Mouse (Mus musculus) c-Kit-negative CD71-positive TER-119-positive erythroid progenitor cells, embryonic 14.5 days (primary cell): Measurements from ENCODE around the gene Tek.

Source experiments
- DNase-seq: peaks from one replicate; pipeline ENCODE4 v3.0.0-alpha.2; 2013; ENCODE audit warnings: low read depth, low spot score

Gene Tek

GRCm38 (mm10) chr4:94803187-94803586 lies 64.1 kb downstream of the Tek start:
- DNase-seq, result no peak

GRCm38 (mm10) chr4:94810616-94811015 lies 71.5 kb downstream of the Tek start:
- DNase-seq, result no peak

DNA sequence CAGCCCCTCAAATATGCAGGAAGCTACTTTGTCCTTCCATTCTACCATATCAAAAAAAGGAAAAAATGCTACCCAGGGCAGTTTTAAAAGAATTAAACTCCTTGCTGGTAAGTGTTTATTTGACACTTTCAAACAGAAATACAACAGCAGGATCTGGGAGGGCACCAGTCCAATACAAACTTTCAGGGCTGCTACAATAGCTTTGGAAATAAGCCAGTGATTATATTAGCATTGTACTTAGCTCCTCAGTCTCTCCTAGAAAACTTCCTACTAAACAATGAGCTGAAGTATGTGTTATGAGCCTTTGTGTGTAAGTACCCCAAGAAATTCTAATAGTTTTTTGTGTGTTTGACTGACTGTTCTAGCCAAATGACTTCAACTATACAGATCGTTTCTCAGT lies 87.8 kb downstream of the Tek start:
- DNase-seq, result no peak

DNA sequence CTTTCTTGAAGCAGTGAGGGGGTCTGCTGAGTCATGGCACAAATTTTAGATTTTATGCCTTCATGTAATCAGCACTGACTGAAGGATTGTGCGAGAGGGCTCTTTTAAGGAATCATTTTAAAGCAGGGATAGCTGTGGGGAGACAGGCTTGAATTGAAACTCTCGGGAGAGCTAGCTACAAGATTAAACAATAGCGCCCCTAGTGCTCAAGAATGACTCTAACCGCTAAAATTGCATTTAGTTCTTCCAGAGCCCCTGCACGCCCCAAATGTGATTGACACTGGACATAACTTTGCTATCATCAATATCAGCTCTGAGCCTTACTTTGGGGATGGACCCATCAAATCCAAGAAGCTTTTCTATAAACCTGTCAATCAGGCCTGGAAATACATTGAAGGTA lies 88.3 kb downstream of the Tek start:
- no peak for DNase-seq

- DNase-seq, result no peak
These were observed 90.9 kb downstream of the Tek start for GRCm38 (mm10) chr4:94829924-94830386.

- DNase-seq, result no peak
These were observed 98.0 kb downstream of the Tek start for GRCm38 (mm10) chr4:94837061-94837460.

DNA sequence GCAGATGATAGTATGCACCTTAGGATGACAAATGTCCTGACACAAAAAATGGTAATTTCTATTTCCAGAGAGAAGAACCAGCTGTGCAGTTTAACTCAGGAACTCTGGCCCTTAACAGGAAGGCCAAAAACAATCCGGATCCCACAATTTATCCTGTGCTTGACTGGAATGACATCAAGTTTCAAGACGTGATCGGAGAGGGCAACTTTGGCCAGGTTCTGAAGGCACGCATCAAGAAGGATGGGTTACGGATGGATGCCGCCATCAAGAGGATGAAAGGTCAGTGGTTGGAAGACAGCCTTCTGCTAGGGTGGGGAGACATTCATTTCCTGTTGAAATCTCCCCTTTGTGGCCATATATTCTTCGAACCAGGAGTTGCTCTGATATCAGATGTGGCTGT lies 114.2 kb downstream of the Tek start:
- DNase-seq, result no peak

DNA sequence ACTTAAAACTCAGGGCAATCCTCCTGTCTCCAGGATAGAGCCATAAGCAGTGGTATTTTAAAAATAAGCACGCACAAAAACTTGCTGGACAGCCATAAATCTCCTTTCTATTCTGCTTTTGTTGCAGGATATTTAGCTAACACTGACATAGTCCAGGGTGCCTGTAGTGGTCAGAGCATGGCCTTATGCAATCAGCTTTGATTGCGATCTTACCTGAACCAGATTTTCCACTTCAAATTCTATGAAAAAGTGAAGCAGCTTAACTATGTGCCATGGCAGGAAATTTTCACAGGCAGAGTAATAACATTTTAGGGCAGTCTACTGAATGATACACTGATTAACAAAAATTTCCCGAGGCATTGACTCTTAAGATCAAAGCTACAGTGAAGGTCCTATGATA lies 115.2 kb downstream of the Tek start:
- DNase-seq, result no peak

DNA sequence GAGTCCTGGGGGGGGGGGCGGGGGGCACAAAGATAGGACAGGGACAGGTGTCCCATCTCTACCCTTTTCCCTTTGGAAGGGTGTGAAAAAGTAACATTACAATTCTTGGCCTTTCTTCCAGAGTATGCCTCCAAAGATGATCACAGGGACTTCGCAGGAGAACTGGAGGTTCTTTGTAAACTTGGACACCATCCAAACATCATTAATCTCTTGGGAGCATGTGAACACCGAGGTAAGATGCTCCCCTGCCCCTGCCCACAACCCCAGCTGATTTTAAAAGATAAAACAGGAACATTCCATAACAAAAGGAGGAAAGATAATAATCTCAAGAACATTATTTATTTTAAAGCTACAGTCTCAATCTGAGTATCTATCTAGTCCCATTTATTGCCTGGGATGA lies 116.1 kb downstream of the Tek start:
- DNase-seq, result no peak

GRCm38 (mm10) chr4:94900744-94901143 lies 161.7 kb downstream of the Tek start:
- DNase-seq, result no peak

- DNase-seq, result no peak
These were observed 162.7 kb downstream of the Tek start for GRCm38 (mm10) chr4:94901780-94902179.
